Mouse (Mus musculus): Measurements from ENCODE around the gene H60b. TPM values are rescaled to one million over a fixed set of nuclear protein-coding genes. Genes with fewer than 3 reads are reported as not detected.

Gene H60b
- polyA plus RNA-seq, 1 experiment from 2014 or later = 1.3 TPM

DNA sequence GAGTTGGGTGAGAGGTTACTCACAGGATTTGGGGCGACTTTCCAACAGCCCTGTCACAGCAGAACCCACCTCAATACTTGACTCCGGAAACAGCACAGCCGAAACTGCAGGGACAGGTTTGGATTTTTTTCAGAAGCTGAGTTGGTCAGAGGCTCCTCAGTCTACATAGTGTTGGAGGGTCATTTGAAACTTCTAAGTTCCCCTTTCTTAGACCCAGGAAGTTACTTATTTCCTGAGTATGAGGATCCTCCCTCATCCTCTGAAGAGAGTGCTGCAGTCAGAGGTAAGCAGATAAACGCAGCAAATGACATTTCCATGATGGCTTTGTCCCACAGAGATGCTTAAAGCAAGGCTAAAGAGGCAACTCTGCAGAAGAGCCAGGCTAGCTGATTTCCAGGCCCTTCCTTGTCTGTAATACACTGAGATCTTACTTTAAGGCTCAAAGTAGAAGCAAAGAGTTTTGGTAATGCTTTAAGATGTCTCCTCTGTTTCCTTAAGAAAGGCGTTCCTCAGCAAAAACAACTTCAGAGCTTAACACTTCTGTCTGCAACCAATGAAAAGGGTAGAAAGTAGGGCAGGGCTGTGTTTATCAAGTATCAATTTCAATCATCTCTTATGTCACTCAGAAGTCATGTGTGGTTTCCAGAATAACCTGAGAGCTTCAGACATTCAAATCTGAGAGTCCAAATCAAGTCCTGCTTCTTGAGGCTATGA lies 144.1 kb downstream of the H60b start:
- no peak overlapping the region for H3K27ac ChIP-seq (replicated peaks)
- H3K9me3 ChIP-seq (replicated peaks) = no peaks in the 10 kb centered on the region
- H3K4me1 ChIP-seq = 0 out of 2 replicates have a peak, but pooled peaks cover 8% of the 10 kb centered on the region
- H3K4me3 ChIP-seq = no peak overlapping the region
- WGBS = 79% methylated on average over 5 of the region's 5 CpGs
- no peak for DNase-seq (ENCODE audit: low spot score)
- H3K36me3 ChIP-seq = no peaks in the 10 kb centered on the region
- no peaks in the 10 kb centered on the region for H3K27me3 ChIP-seq (ENCODE audit: low read depth, poor library complexity, severe bottlenecking)

DNA sequence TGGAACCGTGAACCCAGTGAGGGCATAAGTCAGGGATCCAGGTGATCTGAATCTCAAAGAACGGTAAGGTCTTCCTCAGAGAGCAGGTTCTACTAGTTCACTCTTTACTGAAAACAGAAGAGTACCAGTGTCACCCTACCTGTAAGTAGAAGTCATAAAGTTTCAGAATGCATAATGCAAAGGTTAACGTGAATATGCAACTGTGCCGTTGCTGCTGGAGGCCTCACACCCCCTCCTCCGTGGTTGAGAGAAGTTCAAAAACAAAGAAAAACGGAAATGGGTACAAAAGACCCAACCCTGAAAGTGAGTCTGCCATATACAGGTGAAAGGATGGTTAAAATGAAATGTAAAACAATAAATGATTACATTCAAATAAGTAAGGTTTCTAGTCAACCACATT lies 145.3 kb downstream of the H60b start:
- Histone ChIP-seq H3K27ac (replicated peaks) (no peak overlapping the region), H3K4me3 (no peak overlapping the region), H3K36me3 (no peaks in the 10 kb centered on the region), H3K9me3 (replicated peaks) (no peaks in the 10 kb centered on the region), H3K27me3 (ENCODE audit: low read depth, poor library complexity, severe bottlenecking) (no peaks in the 10 kb centered on the region), H3K4me1 (no peaks in the 10 kb centered on the region)
- DNase-seq (ENCODE audit: low spot score) = no peak
- WGBS = 87% methylated on average over 6 of the region's 6 CpGs

DNA sequence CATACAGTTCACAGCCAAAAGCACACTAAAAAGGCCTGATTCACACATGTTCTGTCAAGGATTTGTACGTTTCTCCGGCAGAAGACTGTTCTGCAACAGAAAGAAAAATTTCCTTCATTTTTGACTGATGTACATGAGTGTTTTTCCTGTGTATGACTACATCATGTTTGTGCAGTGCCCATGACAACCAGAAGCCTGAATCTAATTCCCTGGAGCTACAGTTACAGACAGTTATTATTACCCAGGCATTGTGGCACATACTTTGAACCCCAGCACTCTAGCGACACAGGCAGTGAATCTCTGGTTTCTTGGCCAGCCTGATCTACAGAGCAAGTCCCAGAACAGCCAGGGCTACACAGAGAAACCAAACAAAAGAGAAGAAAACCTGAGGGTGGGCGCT lies 147.4 kb downstream of the H60b start:
- no peak overlapping the region for H3K27ac ChIP-seq (replicated peaks)
- 87% methylated on average over 4 of the region's 4 CpGs for WGBS

DNA sequence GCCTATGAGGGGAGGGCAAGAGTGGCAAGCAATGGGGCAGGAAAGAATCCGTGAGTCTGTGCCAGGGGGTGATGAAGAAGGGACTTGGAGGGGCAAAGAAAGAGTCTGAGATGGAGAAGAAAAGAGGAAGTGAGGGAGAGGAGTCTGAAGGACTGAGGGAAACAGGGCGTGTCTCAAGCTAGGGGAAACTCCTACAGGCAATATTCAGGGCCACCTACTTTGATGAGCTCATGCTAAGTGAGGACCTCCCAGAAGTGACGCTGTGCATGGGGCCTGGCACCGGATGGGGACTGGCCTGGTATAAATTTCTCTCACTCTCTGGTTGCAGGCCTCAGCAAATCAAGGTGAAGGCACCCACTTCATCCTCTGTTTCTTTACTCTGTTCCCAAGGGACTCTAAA lies 148.1 kb downstream of the H60b start:
- DNase-seq (ENCODE audit: low spot score) = no peak

More for the DNA sequence above, 147.4 kb downstream of the H60b start:
- Histone ChIP-seq H3K27me3 (ENCODE audit: low read depth, poor library complexity, severe bottlenecking) (no peaks in the 10 kb centered on the region), H3K4me3 (no peak overlapping the region), H3K36me3 (no peaks in the 10 kb centered on the region), H3K4me1 (no peaks in the 10 kb centered on the region), H3K9me3 (replicated peaks) (no peaks in the 10 kb centered on the region)
- DNase-seq (ENCODE audit: low spot score) = no peak

DNA sequence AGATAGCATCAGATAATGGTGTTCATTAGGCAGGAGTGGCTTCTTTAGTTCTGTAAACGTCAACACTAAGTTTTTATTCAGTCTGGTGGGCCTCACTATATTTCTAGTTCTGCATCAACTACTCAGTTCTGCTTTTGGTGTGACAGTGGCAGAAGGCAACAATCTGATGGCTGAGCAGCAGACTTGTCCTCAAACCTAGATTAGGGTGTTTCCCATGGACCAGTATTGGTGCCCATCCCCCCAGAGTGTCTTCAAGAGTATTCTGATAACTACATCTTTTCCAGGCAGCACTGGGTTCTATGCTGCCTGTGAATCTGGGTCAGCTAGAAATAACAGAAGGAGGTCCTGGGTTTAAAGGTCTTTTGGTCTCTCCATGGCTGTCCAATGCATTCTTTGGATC lies 149.8 kb downstream of the H60b start:
- DNase-seq (ENCODE audit: low spot score) = no peak
- Histone ChIP-seq H3K4me3 (no peak overlapping the region), H3K36me3 (no peaks in the 10 kb centered on the region), H3K27me3 (ENCODE audit: low read depth, poor library complexity, severe bottlenecking) (no peaks in the 10 kb centered on the region), H3K9me3 (replicated peaks) (no peaks in the 10 kb centered on the region), H3K4me1 (no peaks in the 10 kb centered on the region), H3K27ac (replicated peaks) (no peak overlapping the region)
- WGBS = 76% methylated on average over 1 of the region's 1 CpGs

More for the DNA sequence above, 148.1 kb downstream of the H60b start:
- Histone ChIP-seq H3K27ac (replicated peaks) (no peak overlapping the region), H3K4me3 (no peak overlapping the region), H3K27me3 (ENCODE audit: low read depth, poor library complexity, severe bottlenecking) (no peaks in the 10 kb centered on the region), H3K9me3 (replicated peaks) (no peaks in the 10 kb centered on the region), H3K4me1 (no peaks in the 10 kb centered on the region), H3K36me3 (no peaks in the 10 kb centered on the region)
- WGBS = 63% methylated on average over 4 of the region's 4 CpGs

DNA sequence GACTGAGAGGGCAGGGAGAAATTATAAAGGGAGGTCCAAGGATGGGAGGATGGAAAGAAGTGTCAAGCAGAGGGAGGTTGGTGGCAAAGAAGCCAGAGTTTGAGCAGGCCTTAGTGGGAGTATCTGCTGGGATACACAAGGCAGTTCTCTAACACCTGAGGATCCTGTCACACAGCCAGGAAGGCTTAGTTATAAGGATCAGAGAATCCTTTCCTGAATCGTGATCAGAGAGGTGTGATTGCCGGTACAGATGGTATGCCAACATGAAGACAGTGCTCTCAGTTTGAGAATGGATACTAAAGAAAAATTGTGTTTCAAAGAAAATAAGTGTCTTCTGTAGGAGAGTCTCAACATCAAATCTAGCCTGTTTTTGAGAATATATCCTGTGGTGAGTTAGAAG lies 164.5 kb downstream of the H60b start:
- Histone ChIP-seq H3K36me3 (no peaks in the 10 kb centered on the region), H3K27ac (replicated peaks) (no peak overlapping the region), H3K4me3 (no peak overlapping the region), H3K4me1 (no peaks in the 10 kb centered on the region), H3K9me3 (replicated peaks) (no peaks in the 10 kb centered on the region), H3K27me3 (ENCODE audit: low read depth, poor library complexity, severe bottlenecking) (no peaks in the 10 kb centered on the region)
- DNase-seq (ENCODE audit: low spot score) = no peak
- WGBS = 90% methylated on average over 2 of the region's 2 CpGs

Other genes with a start within 250 kb of the H60b start
- not detected in 2 replicates for gene 4930444G20Rik, start 90.5 kb upstream of the H60b start, polyA plus RNA-seq (2016; fragmentation: Nextera tagmentation; extraction: Ambion mirVana)
- gene E030030I06Rik, start 9.3 kb upstream of the H60b start, polyA plus RNA-seq (2016; fragmentation: Nextera tagmentation; extraction: Ambion mirVana) = 25.1 and 37.3 TPM in 2 replicates
- 18.3 and 21.8 TPM in 2 replicates for gene Raet1e, start within 50 bp of the H60b start, polyA plus RNA-seq (2016; fragmentation: Nextera tagmentation; extraction: Ambion mirVana)
- gene Raet1d, start 202.0 kb downstream of the H60b start, polyA plus RNA-seq (2016; fragmentation: Nextera tagmentation; extraction: Ambion mirVana) = 18.0 and 19.6 TPM in 2 replicates